Mouse (Mus musculus) heart, adult 2 months (tissue): ENCODE measurements around the gene Fzd10.

Experiments used
- CTCF ChIP-seq: fragments of 200-600 bp; IDR thresholded peaks from 2 replicates; pipeline ENCODE4 v1.8.1; 2022; ENCODE audit warnings: antibody characterized with exemption, mild to moderate bottlenecking, moderate library complexity
- EP300 ChIP-seq: fragments of 200-500 bp; IDR thresholded peaks from 2 replicates; pipeline ENCODE4 v1.6.1; 2011; ENCODE audit warnings: low read depth, low read length, control low read depth; ENCODE audit not compliant: insufficient read depth

GRCm38 (mm10) chr5:128638716-128639115 is 38.1 kb downstream of the Fzd10 start:
- TF ChIP-seq CTCF: no peak
- no peak for TF ChIP-seq EP300
